Mouse (Mus musculus) liver, embryonic 11.5 days (tissue): Measurements from ENCODE around the gene Ccr7. TPM values are rescaled to one million over a fixed set of nuclear protein-coding genes. Genes with fewer than 3 reads are reported as not detected.

Experiments
- ATAC-seq: fragments of 200-750 bp; cut with Nextera tagmentation; replicated peaks from 2 replicates; pipeline ENCODE4 v1.8.0; 2017; ENCODE audit warnings: moderate number of reproducible peaks, mild to moderate bottlenecking, moderate TSS enrichment, moderate library complexity; ENCODE audit not compliant: low FRiP score
- DNase-seq: peaks from one replicate; pipeline ENCODE4 v3.0.0-alpha.2; 2017; ENCODE audit warnings: low spot score
- H3K27ac ChIP-seq: fragments of 300-500 bp; sonication (generic); 2 replicates; pipeline ENCODE4 v1.5.1; 2014; ENCODE audit warnings: mild to moderate bottlenecking, low read depth, low read length, control low read depth
- H3K27me3 ChIP-seq: fragments of 300-500 bp; sonication (generic); replicated peaks from 2 replicates; pipeline ENCODE4 v1.6.1; 2014; ENCODE audit warnings: low read length, mixed read lengths; ENCODE audit not compliant: control insufficient read depth, insufficient read depth
- H3K36me3 ChIP-seq: fragments of 300-500 bp; sonication (generic); 2 replicates; pipeline ENCODE4 v1.6.1; 2014; ENCODE audit warnings: mild to moderate bottlenecking, low read length, moderate library complexity, mixed read lengths; ENCODE audit not compliant: control insufficient read depth, insufficient read depth
- H3K4me1 ChIP-seq: fragments of 300-500 bp; sonication (generic); replicated peaks from 2 replicates; pipeline ENCODE4 v1.6.1; 2014; ENCODE audit warnings: low read length, mixed read lengths; ENCODE audit not compliant: control insufficient read depth, insufficient read depth
- H3K4me2 ChIP-seq: fragments of 300-500 bp; sonication (generic); 2 replicates; pipeline ENCODE4 v1.6.1; 2014; ENCODE audit warnings: mild to moderate bottlenecking, control low read depth, moderate library complexity
- H3K4me3 ChIP-seq: fragments of 300-500 bp; sonication (generic); 2 replicates; pipeline ENCODE4 v1.5.1; 2014; ENCODE audit warnings: low read depth, low read length, control low read depth
- H3K9ac ChIP-seq: fragments of 300-500 bp; sonication (generic); 2 replicates; pipeline ENCODE4 v1.6.1; 2014; ENCODE audit warnings: low read depth, low read length, control low read depth
- H3K9me3 ChIP-seq: fragments of 300-500 bp; sonication (generic); 2 replicates; pipeline ENCODE4 v1.6.1; 2016; ENCODE audit warnings: low read length, inconsistent platforms, mixed read lengths; ENCODE audit not compliant: control insufficient read depth
- WGBS: fragments of 180-500 bp; shearing (Covaris S2); extraction: QIAGEN DNeasy Blood & Tissue Kit; methylation state at CpG from one replicate; pipeline ENCODE4 v1.1.7; 2014; 5-methylcytosine and 5-hydroxymethylcytosine counted together
- polyA plus RNA-seq: library from polyadenylated mRNA; unstranded; fragments of >200 nt; fragmentation: Nextera tagmentation; extraction: Ambion mirVana; gene quantifications from 2 replicates; pipeline ENCODE4 v1.2.1, GENCODE M21; 2014

Ccr7 gene
- polyA plus RNA-seq, 1 experiment from 2014 or later, result 0.36 TPM

DNA sequence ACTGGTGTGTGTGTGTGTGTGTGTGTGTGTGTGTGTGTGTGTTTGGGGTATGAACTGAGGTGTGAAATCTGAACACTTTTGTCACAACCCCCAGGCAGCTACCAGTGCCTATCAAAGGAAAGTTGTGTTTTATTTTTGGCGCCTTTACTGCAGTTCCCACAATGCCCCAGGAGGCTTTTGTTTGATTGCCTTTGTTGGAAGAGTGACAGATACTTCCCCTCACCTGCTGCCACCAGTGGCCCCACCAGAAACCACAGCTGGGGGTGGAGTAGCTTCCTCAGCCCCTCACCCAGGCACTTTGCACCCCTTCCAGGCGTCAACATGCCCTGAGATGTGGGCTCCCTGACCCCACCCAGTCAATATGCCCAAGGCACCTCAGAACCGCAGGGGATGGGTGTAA is 18.5 kb downstream of the Ccr7 start:
- no peak overlapping the region for H3K9ac ChIP-seq
- H3K4me3 ChIP-seq, result no peak overlapping the region
- H3K27me3 ChIP-seq, result peaks cover 6% of the 10 kb centered on the region; the same call in 1 of the 2 replicates
- H3K4me2 ChIP-seq, result no peak overlapping the region
- WGBS, result 38% methylated on average over 3 of the region's 3 CpGs
- no peak overlapping the region for H3K27ac ChIP-seq
- ATAC-seq, result no peak
- peaks cover 27% of the 10 kb centered on the region for H3K4me1 ChIP-seq
- no peak for DNase-seq
- H3K9me3 ChIP-seq, result no peaks in the 10 kb centered on the region
- no peaks in the 10 kb centered on the region for H3K36me3 ChIP-seq

DNA sequence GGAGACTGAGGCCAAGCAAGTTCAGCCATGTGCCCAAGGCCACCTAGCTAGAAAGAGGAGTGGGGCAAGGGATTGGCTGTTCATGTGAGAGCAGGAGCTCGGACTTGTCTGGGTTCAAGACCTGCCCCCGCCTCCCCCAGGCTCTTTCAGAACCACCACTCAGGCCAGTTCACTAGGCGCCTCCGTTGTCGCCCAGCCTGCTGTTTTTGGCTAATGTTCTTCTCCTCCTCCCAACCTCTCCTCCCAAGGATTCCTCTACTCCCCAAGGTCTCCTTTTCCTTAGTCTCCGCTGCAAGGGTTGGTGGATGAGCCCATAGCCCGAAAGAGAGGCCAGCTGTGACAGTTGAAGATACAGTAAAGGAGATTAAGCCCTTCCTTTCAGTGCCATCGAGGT is 19.8 kb downstream of the Ccr7 start:
- Histone ChIP-seq H3K9me3 (no peaks in the 10 kb centered on the region), H3K9ac (no peak overlapping the region), H3K27me3 (peaks cover 10% of the 10 kb centered on the region), H3K4me1 (peaks cover 28% of the 10 kb centered on the region), H3K4me2 (no peak overlapping the region), H3K36me3 (no peaks in the 10 kb centered on the region), H3K27ac (peak overlapping the region; percentile 35), H3K4me3 (no peak overlapping the region)
- ATAC-seq (no peak), DNase-seq (no peak)
- 50% methylated on average over 8 of the region's 8 CpGs for WGBS

DNA sequence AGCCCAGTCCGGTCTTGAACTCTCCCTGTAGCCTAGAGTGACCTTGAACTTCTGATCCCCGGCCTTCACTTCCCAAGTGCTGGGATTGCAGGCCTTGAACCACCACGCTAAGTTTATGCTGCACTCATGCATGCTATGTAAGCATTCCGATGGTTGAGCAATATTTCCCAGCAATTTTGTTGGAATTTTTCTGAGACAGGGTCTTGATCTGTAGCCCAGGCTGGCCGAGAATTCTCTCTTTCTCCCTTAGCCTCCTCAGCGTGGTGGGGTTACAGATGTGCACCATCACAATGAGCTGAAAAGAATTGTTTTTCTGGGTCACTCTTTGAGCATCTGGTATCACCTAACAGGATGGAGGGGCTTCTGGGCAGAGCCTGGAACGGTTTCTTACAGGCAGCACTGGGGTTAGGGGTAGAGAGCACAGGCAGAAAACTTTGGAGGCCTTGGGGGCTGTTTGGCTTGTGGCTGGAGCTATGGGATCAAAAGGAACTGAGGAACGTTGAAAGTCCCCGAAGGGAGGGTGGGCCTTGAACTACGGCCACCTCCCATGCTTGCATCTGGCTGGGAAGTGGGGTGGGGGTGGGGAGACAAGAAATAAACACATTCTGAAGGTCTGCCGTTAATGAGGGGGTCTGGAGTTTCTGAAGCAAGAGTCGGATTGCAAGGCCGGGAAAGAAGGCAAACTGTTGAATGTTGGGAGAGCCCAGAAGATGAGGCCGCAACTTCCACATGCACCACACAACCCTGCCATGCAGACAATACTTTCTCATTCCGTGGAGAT is 20.4 kb downstream of the Ccr7 start:
- Histone ChIP-seq H3K4me1 (peaks cover 28% of the 10 kb centered on the region), H3K4me3 (no peak overlapping the region), H3K9ac (no peak overlapping the region), H3K27ac (peak overlapping the region; percentile 35), H3K9me3 (no peaks in the 10 kb centered on the region), H3K27me3 (peaks cover 10% of the 10 kb centered on the region), H3K4me2 (no peak overlapping the region), H3K36me3 (no peaks in the 10 kb centered on the region)
- WGBS, result 46% methylated on average over 15 of the region's 15 CpGs
- ATAC-seq (no peak), DNase-seq (no peak)

- H3K4me3 ChIP-seq, result no peak overlapping the region
- no peaks in the 10 kb centered on the region for H3K36me3 ChIP-seq
- H3K4me1 ChIP-seq, result peaks cover 28% of the 10 kb centered on the region
- H3K27me3 ChIP-seq, result peaks cover 10% of the 10 kb centered on the region
- H3K9me3 ChIP-seq, result no peaks in the 10 kb centered on the region
- no peak for DNase-seq
- ATAC-seq, result no peak
- WGBS, result 14% methylated on average over 5 of the region's 5 CpGs
- no peak overlapping the region for H3K9ac ChIP-seq
- H3K4me2 ChIP-seq, result no peak overlapping the region
- H3K27ac ChIP-seq, result no peak overlapping the region
Observed at GRCm38 (mm10) chr11:99133285-99133897, 21.5 kb downstream of the Ccr7 start.

DNA sequence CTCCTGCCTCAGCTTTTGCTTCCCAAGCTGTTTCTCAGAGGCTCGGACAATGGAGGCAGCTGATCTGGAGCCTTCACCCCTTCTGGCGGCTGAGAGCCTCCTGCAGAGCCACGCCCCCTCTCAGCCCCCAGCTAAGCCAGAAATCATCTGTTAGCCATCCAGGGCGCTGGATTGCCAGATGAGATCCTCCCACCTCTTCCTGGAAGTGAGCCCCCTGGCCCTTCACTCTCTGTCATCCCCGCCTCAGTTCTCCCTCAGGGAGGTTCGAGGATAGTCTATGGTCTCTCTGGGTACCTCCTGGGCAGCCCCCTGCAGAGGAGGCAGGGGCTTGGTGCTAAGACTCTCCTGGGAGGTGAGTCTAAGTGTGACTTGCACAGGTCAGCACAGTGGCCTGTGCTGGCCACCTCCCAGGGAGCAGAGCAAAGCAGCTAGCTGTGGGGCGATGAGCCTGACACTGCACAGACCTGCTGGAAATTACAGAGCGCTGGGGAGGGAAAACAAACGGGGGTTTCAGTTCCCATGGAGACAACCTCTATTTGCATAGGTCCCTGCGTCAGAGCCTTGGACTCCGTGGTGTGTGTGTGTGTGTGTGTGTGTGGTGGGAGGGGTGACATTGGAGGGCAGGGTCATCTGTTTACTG is 22.7 kb downstream of the Ccr7 start:
- ATAC-seq (peak; percentile 46; the same call in 1 of the 2 replicates), DNase-seq (no peak)
- Histone ChIP-seq H3K27me3 (peaks cover 10% of the 10 kb centered on the region), H3K9me3 (no peaks in the 10 kb centered on the region), H3K4me2 (peak overlapping the region; percentile 49), H3K4me3 (no peak overlapping the region), H3K4me1 (peaks cover 31% of the 10 kb centered on the region), H3K36me3 (no peaks in the 10 kb centered on the region), H3K9ac (no peak overlapping the region), H3K27ac (peak overlapping the region; percentile 53; the same call in 1 of the 2 replicates)
- WGBS, result 7% methylated on average over 11 of the region's 11 CpGs

- Histone ChIP-seq H3K4me3 (no peak overlapping the region), H3K4me2 (peak overlapping the region; percentile 49), H3K27me3 (peaks cover 10% of the 10 kb centered on the region), H3K9ac (no peak overlapping the region), H3K9me3 (no peaks in the 10 kb centered on the region), H3K36me3 (no peaks in the 10 kb centered on the region), H3K27ac (no peak overlapping the region; the same call in 1 of the 2 replicates), H3K4me1 (peaks cover 35% of the 10 kb centered on the region)
- 28% methylated on average over 12 of the region's 12 CpGs for WGBS
- ATAC-seq, result no peak
- no peak for DNase-seq
Observed at GRCm38 (mm10) chr11:99131463-99131840, 23.4 kb downstream of the Ccr7 start.

- H3K27me3 ChIP-seq, result peaks cover 10% of the 10 kb centered on the region
- H3K9me3 ChIP-seq, result no peaks in the 10 kb centered on the region
- H3K9ac ChIP-seq, result no peak overlapping the region
- ATAC-seq (no peak), DNase-seq (no peak)
- WGBS, result 43% methylated on average over 5 of the region's 5 CpGs
- H3K36me3 ChIP-seq, result no peaks in the 10 kb centered on the region
- peaks cover 37% of the 10 kb centered on the region for H3K4me1 ChIP-seq
- H3K27ac ChIP-seq, result no peak overlapping the region
- no peak overlapping the region for H3K4me3 ChIP-seq
- H3K4me2 ChIP-seq, result no peak overlapping the region
Observed at GRCm38 (mm10) chr11:99130736-99131462, 24.0 kb downstream of the Ccr7 start.

DNA sequence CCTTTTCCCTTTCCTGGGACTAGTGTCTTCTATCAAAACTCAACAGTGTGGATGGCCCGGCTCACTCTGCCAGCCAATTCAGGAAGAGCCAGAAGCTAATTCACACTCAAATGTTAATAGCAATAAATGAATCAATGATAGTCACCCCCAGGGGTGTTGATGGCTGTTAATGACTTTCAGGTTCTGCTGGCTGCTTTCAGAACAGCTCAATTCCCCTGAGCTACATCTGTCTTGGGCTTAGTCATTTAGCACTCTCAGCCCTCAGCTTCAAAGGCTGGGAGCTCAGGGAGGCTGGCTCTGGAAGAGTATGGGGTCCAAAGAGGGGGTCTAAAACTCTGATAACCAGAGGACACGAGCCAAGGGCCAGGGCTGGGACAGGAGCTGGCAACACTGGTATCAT is 25.6 kb downstream of the Ccr7 start:
- no peak for DNase-seq
- no peak for ATAC-seq
- H3K4me3 ChIP-seq, result no peak overlapping the region

More for the DNA sequence above, 25.6 kb downstream of the Ccr7 start:
- no peak overlapping the region for H3K27ac ChIP-seq
- H3K9ac ChIP-seq, result no peak overlapping the region
- H3K27me3 ChIP-seq, result peaks cover 10% of the 10 kb centered on the region
- H3K4me1 ChIP-seq, result peaks cover 35% of the 10 kb centered on the region
- H3K4me2 ChIP-seq, result no peak overlapping the region
- no peaks in the 10 kb centered on the region for H3K9me3 ChIP-seq
- 49% methylated on average over 2 of the region's 2 CpGs for WGBS
- H3K36me3 ChIP-seq, result no peaks in the 10 kb centered on the region
